Mouse (Mus musculus) CD8-positive naive resting alpha-beta T cell, adult 2 months (primary cell): ENCODE results near the gene Pno1.
"Not testable (repeated sequence)": the region's sequence is repeated elsewhere in the genome, so short reads cannot be mapped to it uniquely, and the experiment has no call there.

ENCODE experiments used
- DNase-seq, 2 experiments: peaks; one replicate each; pipeline ENCODE4 v3.0.0; 2022; ENCODE audit warnings: low read depth in 2 of 2, low spot score in 2 of 2

Pno1 gene

GRCm38 (mm10) chr11:17211258-17212140, at the start of gene Pno1:
Gene Pno1, minus strand, starts transcription at chr11:17211568.
- peak; percentile 90 to 93 for DNase-seq

GRCm38 (mm10) chr11:17257861-17258260, 46.5 kb upstream of the Pno1 start:
- no peak for DNase-seq

GRCm38 (mm10) chr11:17257443-17257842, 46.1 kb upstream of the Pno1 start, which contains the start of gene C1d:
Gene C1d, plus strand, starts transcription at chr11:17257579.
- peak; percentile 88 to 90 for DNase-seq

GRCm38 (mm10) chr11:17256813-17257365, 45.5 kb upstream of the Pno1 start:
- DNase-seq = no peak

GRCm38 (mm10) chr11:17248715-17249114, 37.3 kb upstream of the Pno1 start:
- no peak for DNase-seq

- DNase-seq = not testable (repeated sequence)
These were observed 27.2 kb upstream of the Pno1 start for GRCm38 (mm10) chr11:17238598-17238997.

GRCm38 (mm10) chr11:17236449-17237037, 25.2 kb upstream of the Pno1 start:
- DNase-seq = no peak

GRCm38 (mm10) chr11:17232792-17233191, 21.4 kb upstream of the Pno1 start:
- no peak for DNase-seq

- DNase-seq = no peak
These were observed 9.8 kb upstream of the Pno1 start for GRCm38 (mm10) chr11:17221126-17221525.

- no peak for DNase-seq
These were observed 4.1 kb upstream of the Pno1 start for GRCm38 (mm10) chr11:17215475-17215874.

- DNase-seq = no peak
These were observed 1.6 kb upstream of the Pno1 start for GRCm38 (mm10) chr11:17212903-17213509.

GRCm38 (mm10) chr11:17212141-17212495, 750 bp upstream of the Pno1 start:
- DNase-seq = no peak

GRCm38 (mm10) chr11:17202481-17202880, 8.9 kb downstream of the Pno1 start:
- no peak for DNase-seq

GRCm38 (mm10) chr11:17200936-17201335, 10.4 kb downstream of the Pno1 start:
- DNase-seq = no peak

- DNase-seq = no peak
These were observed 11.4 kb downstream of the Pno1 start for GRCm38 (mm10) chr11:17199840-17200501.

- no peak for DNase-seq
These were observed 12.2 kb downstream of the Pno1 start for GRCm38 (mm10) chr11:17199170-17199569.

- peak; percentile 44 for DNase-seq
These were observed 19.1 kb downstream of the Pno1 start for GRCm38 (mm10) chr11:17192151-17192844.

GRCm38 (mm10) chr11:17188786-17189185, 22.6 kb downstream of the Pno1 start:
- DNase-seq = no peak

GRCm38 (mm10) chr11:17187649-17188048, 23.7 kb downstream of the Pno1 start:
- no peak for DNase-seq

GRCm38 (mm10) chr11:17183165-17183564, 28.2 kb downstream of the Pno1 start:
- no peak for DNase-seq

GRCm38 (mm10) chr11:17181807-17182206, 29.6 kb downstream of the Pno1 start, which contains the start of gene Wdr92:
Gene Wdr92, plus strand, starts transcription at chr11:17182107.
- no peak for DNase-seq
